Mouse (Mus musculus): Measurements from ENCODE around the gene Amigo2. TPM values are rescaled to one million over a fixed set of nuclear protein-coding genes. Genes with fewer than 3 reads are reported as not detected.

The Amigo2 gene
- polyA plus RNA-seq, 1 experiment, result 2.5 TPM

- Histone ChIP-seq H3K36me3 (ENCODE audit: control insufficient read depth, insufficient read depth, low read length) (no peaks in the 10 kb centered on the region), H3K4me3 (ENCODE audit: control insufficient read depth, insufficient read depth, low read length) (no peak overlapping the region), H3K4me1 (replicated peaks; ENCODE audit: control insufficient read depth, insufficient read depth, low read length) (no peaks in the 10 kb centered on the region), H3K27ac (ENCODE audit: control insufficient read depth, insufficient read depth, low read length) (no peak overlapping the region), H3K27me3 (ENCODE audit: control insufficient read depth, insufficient read depth, low read length) (no peaks in the 10 kb centered on the region)
- 85% methylated on average over 7 of the region's 7 CpGs for WGBS
- no peak for DNase-seq
- TF ChIP-seq POLR2A (IDR thresholded peaks at IDR 0.05; ENCODE audit: control insufficient read depth, extremely low read depth, insufficient read depth, low read length, poor library complexity) (no peak), CTCF (IDR thresholded peaks at IDR 0.05; ENCODE audit: borderline replicate concordance, control insufficient read depth, extremely low read depth, insufficient read depth, low read length, poor library complexity) (no peak)
Measured at GRCm38 (mm10) chr15:97271985-97272697, 25.1 kb upstream of the Amigo2 start.

- H3K4me1 ChIP-seq (replicated peaks; ENCODE audit: control insufficient read depth, insufficient read depth, low read length), result 0 out of 2 replicates have a peak, but pooled peaks cover under 1% of the 10 kb centered on the region
- H3K36me3 ChIP-seq (ENCODE audit: control insufficient read depth, insufficient read depth, low read length), result no peaks in the 10 kb centered on the region
- no peak for DNase-seq
- 90% methylated on average over 8 of the region's 8 CpGs for WGBS
- no peak overlapping the region for H3K4me3 ChIP-seq (ENCODE audit: control insufficient read depth, insufficient read depth, low read length)
- no peak overlapping the region for H3K27ac ChIP-seq (ENCODE audit: control insufficient read depth, insufficient read depth, low read length)
- no peaks in the 10 kb centered on the region for H3K27me3 ChIP-seq (ENCODE audit: control insufficient read depth, insufficient read depth, low read length)
- TF ChIP-seq CTCF (IDR thresholded peaks at IDR 0.05; ENCODE audit: borderline replicate concordance, control insufficient read depth, extremely low read depth, insufficient read depth, low read length, poor library complexity) (no peak), POLR2A (IDR thresholded peaks at IDR 0.05; ENCODE audit: control insufficient read depth, extremely low read depth, insufficient read depth, low read length, poor library complexity) (no peak)
Measured at GRCm38 (mm10) chr15:97267094-97267695, 20.1 kb upstream of the Amigo2 start.

GRCm38 (mm10) chr15:97266236-97266845 lies 19.3 kb upstream of the Amigo2 start:
- Histone ChIP-seq H3K27ac (ENCODE audit: control insufficient read depth, insufficient read depth, low read length) (no peak overlapping the region), H3K4me3 (ENCODE audit: control insufficient read depth, insufficient read depth, low read length) (no peak overlapping the region), H3K4me1 (replicated peaks; ENCODE audit: control insufficient read depth, insufficient read depth, low read length) (0 out of 2 replicates have a peak, but pooled peaks cover 2% of the 10 kb centered on the region), H3K36me3 (ENCODE audit: control insufficient read depth, insufficient read depth, low read length) (no peaks in the 10 kb centered on the region), H3K27me3 (ENCODE audit: control insufficient read depth, insufficient read depth, low read length) (no peaks in the 10 kb centered on the region)
- DNase-seq, result no peak
- WGBS, result 84% methylated on average over 14 of the region's 14 CpGs
- TF ChIP-seq POLR2A (IDR thresholded peaks at IDR 0.05; ENCODE audit: control insufficient read depth, extremely low read depth, insufficient read depth, low read length, poor library complexity), result no peak
- no peak for TF ChIP-seq CTCF (IDR thresholded peaks at IDR 0.05; ENCODE audit: borderline replicate concordance, control insufficient read depth, extremely low read depth, insufficient read depth, low read length, poor library complexity)

- WGBS, result 95% methylated on average over 9 of the region's 9 CpGs
- H3K27me3 ChIP-seq (ENCODE audit: control insufficient read depth, insufficient read depth, low read length), result no peaks in the 10 kb centered on the region
- H3K36me3 ChIP-seq (ENCODE audit: control insufficient read depth, insufficient read depth, low read length), result no peaks in the 10 kb centered on the region
- H3K27ac ChIP-seq (ENCODE audit: control insufficient read depth, insufficient read depth, low read length), result no peak overlapping the region
- 0 out of 2 replicates have a peak, but pooled peaks cover 6% of the 10 kb centered on the region for H3K4me1 ChIP-seq (replicated peaks; ENCODE audit: control insufficient read depth, insufficient read depth, low read length)
- H3K4me3 ChIP-seq (ENCODE audit: control insufficient read depth, insufficient read depth, low read length), result no peak overlapping the region
- TF ChIP-seq POLR2A (IDR thresholded peaks at IDR 0.05; ENCODE audit: control insufficient read depth, extremely low read depth, insufficient read depth, low read length, poor library complexity), result no peak
- TF ChIP-seq CTCF (IDR thresholded peaks at IDR 0.05; ENCODE audit: borderline replicate concordance, control insufficient read depth, extremely low read depth, insufficient read depth, low read length, poor library complexity), result no peak
- DNase-seq, result no peak
Measured at GRCm38 (mm10) chr15:97262251-97262650, 15.2 kb upstream of the Amigo2 start.

GRCm38 (mm10) chr15:97259968-97260597 lies 13.0 kb upstream of the Amigo2 start:
- H3K36me3 ChIP-seq (ENCODE audit: control insufficient read depth, insufficient read depth, low read length), result no peaks in the 10 kb centered on the region
- 81% methylated on average over 11 of the region's 11 CpGs for WGBS
- no peaks in the 10 kb centered on the region for H3K27me3 ChIP-seq (ENCODE audit: control insufficient read depth, insufficient read depth, low read length)
- no peak overlapping the region for H3K4me3 ChIP-seq (ENCODE audit: control insufficient read depth, insufficient read depth, low read length)
- H3K4me1 ChIP-seq (replicated peaks; ENCODE audit: control insufficient read depth, insufficient read depth, low read length), result 0 out of 2 replicates have a peak, but pooled peaks cover 6% of the 10 kb centered on the region
- TF ChIP-seq POLR2A (IDR thresholded peaks at IDR 0.05; ENCODE audit: control insufficient read depth, extremely low read depth, insufficient read depth, low read length, poor library complexity) (no peak), CTCF (IDR thresholded peaks at IDR 0.05; ENCODE audit: borderline replicate concordance, control insufficient read depth, extremely low read depth, insufficient read depth, low read length, poor library complexity) (no peak)
- no peak for DNase-seq
- no peak overlapping the region for H3K27ac ChIP-seq (ENCODE audit: control insufficient read depth, insufficient read depth, low read length)

- Histone ChIP-seq H3K4me1 (replicated peaks; ENCODE audit: control insufficient read depth, insufficient read depth, low read length) (0 out of 2 replicates have a peak, but pooled peaks cover 6% of the 10 kb centered on the region), H3K27ac (ENCODE audit: control insufficient read depth, insufficient read depth, low read length) (no peak overlapping the region), H3K36me3 (ENCODE audit: control insufficient read depth, insufficient read depth, low read length) (no peaks in the 10 kb centered on the region), H3K27me3 (ENCODE audit: control insufficient read depth, insufficient read depth, low read length) (no peaks in the 10 kb centered on the region), H3K4me3 (ENCODE audit: control insufficient read depth, insufficient read depth, low read length) (no peak overlapping the region)
- DNase-seq, result no peak
- TF ChIP-seq CTCF (IDR thresholded peaks at IDR 0.05; ENCODE audit: borderline replicate concordance, control insufficient read depth, extremely low read depth, insufficient read depth, low read length, poor library complexity), result no peak
- TF ChIP-seq POLR2A (IDR thresholded peaks at IDR 0.05; ENCODE audit: control insufficient read depth, extremely low read depth, insufficient read depth, low read length, poor library complexity), result no peak
- WGBS, result 84% methylated on average over 8 of the region's 8 CpGs
Measured at GRCm38 (mm10) chr15:97259300-97259699, 12.2 kb upstream of the Amigo2 start.

Measured in thymus, adult 2 months (tissue).